Mouse (Mus musculus) stomach, postnatal 0 days (tissue): Measurements from ENCODE around the gene Hist1h2bh. TPM values are rescaled to one million over a fixed set of nuclear protein-coding genes. Genes with fewer than 3 reads are reported as not detected.
A peak's percentile ranks its signal among the peaks of the same experiment; 100 is the strongest.

ENCODE experiments used
- ATAC-seq: fragments of 200-750 bp; cut with Nextera tagmentation; 2 replicates; pipeline ENCODE4 v1.8.0; 2017; ENCODE audit not compliant: low FRiP score, low TSS enrichment
- DNase-seq: peaks from one replicate; pipeline ENCODE4 v3.0.0-alpha.2; 2016; ENCODE audit warnings: low spot score
- H3K27ac ChIP-seq: fragments of 300-500 bp; sonication (generic); replicated peaks from 2 replicates; pipeline ENCODE4 v1.5.1; 2014; ENCODE audit warnings: mild to moderate bottlenecking, control low read depth
- H3K27me3 ChIP-seq: fragments of 300-500 bp; sonication (generic); 2 replicates; pipeline ENCODE4 v1.6.1; 2014; ENCODE audit warnings: low read length; ENCODE audit not compliant: control insufficient read depth, insufficient read depth
- H3K36me3 ChIP-seq: fragments of 300-500 bp; sonication (generic); 2 replicates; pipeline ENCODE4 v1.6.1; 2014; ENCODE audit warnings: low read length, mixed read lengths; ENCODE audit not compliant: control insufficient read depth, insufficient read depth
- H3K4me1 ChIP-seq: fragments of 300-500 bp; sonication (generic); replicated peaks from 2 replicates; pipeline ENCODE4 v1.6.1; 2014; ENCODE audit warnings: antibody characterized with exemption; ENCODE audit not compliant: control insufficient read depth, insufficient read depth
- H3K4me2 ChIP-seq: fragments of 300-500 bp; sonication (generic); replicated peaks from 2 replicates; pipeline ENCODE4 v1.6.1; 2014; ENCODE audit warnings: low read depth, mild to moderate bottlenecking, control low read depth, moderate library complexity
- H3K4me3 ChIP-seq: fragments of 300-500 bp; sonication (generic); 2 replicates; pipeline ENCODE4 v1.5.1; 2014; ENCODE audit warnings: low read depth, low read length, control low read depth
- H3K9ac ChIP-seq: fragments of 300-500 bp; sonication (generic); 2 replicates; pipeline ENCODE4 v1.6.1; 2014; ENCODE audit warnings: mild to moderate bottlenecking, low read length, control low read depth, mixed read lengths
- H3K9me3 ChIP-seq: fragments of 300-500 bp; sonication (generic); 2 replicates; pipeline ENCODE4 v1.6.1; 2016; ENCODE audit warnings: low read length; ENCODE audit not compliant: control insufficient read depth
- CTCF ChIP-seq: IDR thresholded peaks from 2 replicates; pipeline ENCODE4 v1.5.1; 2016; ENCODE audit warnings: antibody characterized with exemption, low read depth, mild to moderate bottlenecking, moderate library complexity
- EP300 ChIP-seq: optimal IDR thresholded peaks from 2 replicates; pipeline ENCODE3; 2016; ENCODE audit warnings: antibody characterized with exemption
- WGBS: fragments of 180-500 bp; shearing (Covaris S2); extraction: QIAGEN DNeasy Blood & Tissue Kit; methylation state at CpG from one replicate; pipeline ENCODE4 v1.1.7; 2014; 5-methylcytosine and 5-hydroxymethylcytosine counted together
- microRNA-seq: library from miRNA; unstranded; fragments of <30 nt; microRNA quantifications from one replicate; pipeline ENCODE4, GENCODE M21; 2016
- polyA plus RNA-seq: library from polyadenylated mRNA; unstranded; fragments of >200 nt; fragmentation: Nextera tagmentation; extraction: Ambion mirVana; gene quantifications from 2 replicates; pipeline ENCODE4 v1.2.1, GENCODE M21; 2015

Gene Hist1h2bh
- polyA plus RNA-seq, 1 experiment from 2014 or later = 0.62 TPM

- Histone ChIP-seq H3K9me3 (no peaks in the 10 kb centered on the region), H3K27ac (no peak overlapping the region), H3K9ac (no peak overlapping the region; the same call in 1 of the 2 replicates), H3K27me3 (no peaks in the 10 kb centered on the region), H3K36me3 (no peaks in the 10 kb centered on the region), H3K4me3 (peak overlapping the region; percentile 22; the same call in 1 of the 2 replicates), H3K4me1 (no peaks in the 10 kb centered on the region), H3K4me2 (peak overlapping the region; percentile 31; the same call in 1 of the 2 replicates)
- TF ChIP-seq EP300 = no peak
- no peak for TF ChIP-seq CTCF
- 19% methylated on average over 14 of the region's 14 CpGs for WGBS
- no peak for ATAC-seq
- no peak for DNase-seq
These were observed 51.2 kb downstream of the Hist1h2bh start for GRCm38 (mm10) chr13:23491990-23492389.

Small RNAs within 50 kb of the gene (microRNA-seq; reads per million reads assigned to microRNA genes)
- gene Gm44297 (not detected), gene Gm44359 (not detected), gene Gm44394 (not detected), gene n-TStga1 (not detected)

Other genes starting within 250 kb of the Hist1h2bh start
- gene Zfp322a, start 174.2 kb downstream of the Hist1h2bh start, polyA plus RNA-seq = 18.1 and 18.9 TPM in 2 replicates
- 7.1 and 7.4 TPM in 2 replicates for gene Abt1, start 119.5 kb downstream of the Hist1h2bh start, polyA plus RNA-seq
- gene Btn1a1, start 77.5 kb downstream of the Hist1h2bh start, polyA plus RNA-seq = 0.05 TPM in 1 of 2 replicates, not detected in the other
- gene Btn2a2, start 54.5 kb downstream of the Hist1h2bh start, polyA plus RNA-seq = 0.04 and 0.07 TPM in 2 replicates
- 13.7 and 18.3 TPM in 2 replicates for gene Hist1h4h, start 12.3 kb downstream of the Hist1h2bh start, polyA plus RNA-seq
- gene Hist1h2af, start 9.5 kb downstream of the Hist1h2bh start, polyA plus RNA-seq = 4.5 and 8.9 TPM in 2 replicates
- 2.3 and 3.4 TPM in 2 replicates for gene Hist1h3g, start 8.0 kb downstream of the Hist1h2bh start, polyA plus RNA-seq
- gene Hist1h3f, start 660 bp upstream of the Hist1h2bh start, polyA plus RNA-seq = 0.51 and 0.78 TPM in 2 replicates
- 0.38 TPM in 1 of 2 replicates, not detected in the other for gene Hist1h4f, start 8.3 kb upstream of the Hist1h2bh start, polyA plus RNA-seq
- gene Hist1h1d, start 9.9 kb upstream of the Hist1h2bh start, polyA plus RNA-seq = 0.22 and 0.34 TPM in 2 replicates
- 1.6 and 3.3 TPM in 2 replicates for gene Hist1h3e, start 19.0 kb upstream of the Hist1h2bh start, polyA plus RNA-seq
- gene Hist1h2ae, start 27.8 kb upstream of the Hist1h2bh start, polyA plus RNA-seq = 15.3 and 29.5 TPM in 2 replicates
- 4.9 and 10.5 TPM in 2 replicates for gene Hist1h2bg, start 28.0 kb upstream of the Hist1h2bh start, polyA plus RNA-seq
- gene Hist1h2bf, start 30.8 kb upstream of the Hist1h2bh start, polyA plus RNA-seq = 1.1 and 3.2 TPM in 2 replicates
- gene Hist1h2ad, start 31.0 kb upstream of the Hist1h2bh start, polyA plus RNA-seq = 0.67 and 0.79 TPM in 2 replicates
- gene Hist1h3d, start 32.4 kb upstream of the Hist1h2bh start, polyA plus RNA-seq = 1.7 and 4.2 TPM in 2 replicates
- gene Hist1h4d, start 38.2 kb upstream of the Hist1h2bh start, polyA plus RNA-seq = 32.0 and 48.7 TPM in 2 replicates
- 0.64 and 0.73 TPM in 2 replicates for gene Hist1h2be, start 77.7 kb upstream of the Hist1h2bh start, polyA plus RNA-seq
- 5.9 and 9.1 TPM in 2 replicates for gene Hist1h1e, start 79.2 kb upstream of the Hist1h2bh start, polyA plus RNA-seq
- gene Hist1h2ac, start 140.6 kb upstream of the Hist1h2bh start, polyA plus RNA-seq = 0.57 and 0.74 TPM in 2 replicates
- gene Hist1h2bc, start 140.8 kb upstream of the Hist1h2bh start, polyA plus RNA-seq = 105 and 115 TPM in 2 replicates
- gene Hist1h1t, start 152.4 kb upstream of the Hist1h2bh start, polyA plus RNA-seq = not detected in 2 replicates
- gene Hist1h4c, start 155.1 kb upstream of the Hist1h2bh start, polyA plus RNA-seq = 2.1 and 3.2 TPM in 2 replicates
- gene Hfe, start 167.5 kb upstream of the Hist1h2bh start, polyA plus RNA-seq = 11.2 and 12.9 TPM in 2 replicates
- 96.1 and 104 TPM in 2 replicates for gene Hist1h1c, start 195.4 kb upstream of the Hist1h2bh start, polyA plus RNA-seq
- 1.2 and 1.8 TPM in 2 replicates for gene Hist1h3c, start 202.2 kb upstream of the Hist1h2bh start, polyA plus RNA-seq
- gene Hist1h2bb, start 203.3 kb upstream of the Hist1h2bh start, polyA plus RNA-seq = 0.40 and 0.91 TPM in 2 replicates
- gene Hist1h2ab, start 207.7 kb upstream of the Hist1h2bh start, polyA plus RNA-seq = 7.3 and 15.7 TPM in 2 replicates
- 3.9 and 6.7 TPM in 2 replicates for gene Hist1h3b, start 208.9 kb upstream of the Hist1h2bh start, polyA plus RNA-seq
- 0.46 and 2.0 TPM in 2 replicates for gene Hist1h4b, start 213.6 kb upstream of the Hist1h2bh start, polyA plus RNA-seq
- gene Hist1h4a, start 217.8 kb upstream of the Hist1h2bh start, polyA plus RNA-seq = 0.34 and 0.80 TPM in 2 replicates
- 1.9 and 3.7 TPM in 2 replicates for gene Hist1h3a, start 219.0 kb upstream of the Hist1h2bh start, polyA plus RNA-seq
- gene Hist1h1a, start 220.3 kb upstream of the Hist1h2bh start, polyA plus RNA-seq = 0.64 and 1.4 TPM in 2 replicates
- gene Trim38, start 226.5 kb upstream of the Hist1h2bh start, polyA plus RNA-seq = 0.18 and 0.29 TPM in 2 replicates